Mouse (Mus musculus) kidney, adult 18-20 months (tissue): ENCODE results near the gene Lin7a.

ENCODE experiments used
- DNase-seq: peaks from one replicate; pipeline ENCODE4 v3.0.0; 2021

The Lin7a gene

GRCm38 (mm10) chr10:107341151-107341550, 69.7 kb downstream of the Lin7a start:
- DNase-seq, result no peak

GRCm38 (mm10) chr10:107344200-107344599, 72.7 kb downstream of the Lin7a start:
- DNase-seq, result no peak

GRCm38 (mm10) chr10:107347842-107348241, 76.4 kb downstream of the Lin7a start:
- DNase-seq, result no peak

- DNase-seq, result no peak
Observed at GRCm38 (mm10) chr10:107351696-107352485, 80.4 kb downstream of the Lin7a start.

- DNase-seq, result no peak
Observed at GRCm38 (mm10) chr10:107353483-107353882, 82.0 kb downstream of the Lin7a start.

- DNase-seq, result no peak
Observed at GRCm38 (mm10) chr10:107358443-107359040, 87.1 kb downstream of the Lin7a start.

- DNase-seq, result no peak
Observed at GRCm38 (mm10) chr10:107359296-107359695, 87.8 kb downstream of the Lin7a start.

- peak; percentile 23 for DNase-seq
Observed at GRCm38 (mm10) chr10:107361546-107361945, 90.1 kb downstream of the Lin7a start.

GRCm38 (mm10) chr10:107362026-107362425, 90.5 kb downstream of the Lin7a start:
- DNase-seq, result no peak

- no peak for DNase-seq
Observed at GRCm38 (mm10) chr10:107363049-107363816, 91.7 kb downstream of the Lin7a start.

GRCm38 (mm10) chr10:107377218-107377617, 105.7 kb downstream of the Lin7a start:
- DNase-seq, result no peak

- no peak for DNase-seq
Observed at GRCm38 (mm10) chr10:107381143-107381746, 109.8 kb downstream of the Lin7a start.

GRCm38 (mm10) chr10:107383825-107384224, 112.3 kb downstream of the Lin7a start:
- DNase-seq, result no peak

- peak; percentile 59 for DNase-seq
Observed at GRCm38 (mm10) chr10:107389505-107389904, 118.0 kb downstream of the Lin7a start.

GRCm38 (mm10) chr10:107405347-107405746, 133.9 kb downstream of the Lin7a start:
- no peak for DNase-seq

GRCm38 (mm10) chr10:107418306-107418705, 146.8 kb downstream of the Lin7a start:
- no peak for DNase-seq

- DNase-seq, result no peak
Observed at GRCm38 (mm10) chr10:107436967-107437366, 165.5 kb downstream of the Lin7a start.

GRCm38 (mm10) chr10:107442781-107443180, 171.3 kb downstream of the Lin7a start:
- DNase-seq, result no peak

- no peak for DNase-seq
Observed at GRCm38 (mm10) chr10:107449496-107450330, 178.2 kb downstream of the Lin7a start.

GRCm38 (mm10) chr10:107467819-107468218, 196.3 kb downstream of the Lin7a start:
- no peak for DNase-seq
